Mouse (Mus musculus): ENCODE results near the gene Gm10024.
A peak's percentile ranks its signal among the peaks of the same experiment; 100 is the strongest.
"Not testable (repeated sequence)": the region's sequence is repeated elsewhere in the genome, so short reads cannot be mapped to it uniquely, and the experiment has no call there.

The Gm10024 gene

GRCm38 (mm10) chr10:77711157-77711556 is at the start of gene Gm10024:
Gene Gm10024, plus strand, starts transcription at chr10:77711457.
- DNase-seq = not testable (repeated sequence)

- no peak for DNase-seq
Observed at GRCm38 (mm10) chr10:77663949-77664665, 47.1 kb upstream of the Gm10024 start.

DNA sequence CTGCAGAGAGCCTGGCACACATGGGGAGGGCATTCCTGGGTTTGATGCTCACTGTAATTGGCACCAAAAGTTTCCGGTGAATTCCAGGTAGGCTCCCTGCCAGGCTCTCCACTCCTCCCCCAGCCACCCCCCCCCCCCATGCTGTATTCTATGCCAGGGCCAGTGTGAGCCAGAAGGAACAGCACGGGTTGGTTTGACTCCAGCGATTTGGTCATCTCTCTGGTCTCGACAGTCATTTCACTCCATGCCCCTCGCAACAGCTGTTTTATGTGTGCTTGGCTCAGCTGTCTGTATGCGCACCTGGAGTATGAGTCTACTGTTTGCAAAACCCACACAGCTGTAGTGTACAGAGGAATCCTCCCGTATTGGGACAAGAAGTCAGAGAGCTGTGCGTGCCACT is 44.9 kb upstream of the Gm10024 start:
- no peak for DNase-seq

DNA sequence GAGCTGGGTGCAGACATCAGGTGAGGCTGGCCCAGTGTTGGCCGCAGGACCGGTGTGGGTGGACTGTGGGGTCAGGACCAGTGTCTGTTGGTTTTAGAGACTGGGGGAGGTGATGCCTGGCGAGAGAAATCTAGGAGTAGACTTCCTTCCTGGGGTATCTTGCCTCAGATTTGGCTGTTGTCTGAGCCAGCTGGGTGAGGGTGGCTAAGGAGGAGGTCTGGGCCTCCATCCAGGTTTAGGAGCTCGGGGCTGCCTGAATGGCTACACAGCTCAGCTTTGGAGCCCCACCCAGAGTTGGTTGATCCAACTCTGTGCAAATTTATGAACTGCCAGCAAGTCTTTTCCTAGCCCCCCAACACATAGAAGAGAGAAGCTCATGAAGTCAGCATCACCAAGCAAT is 43.9 kb upstream of the Gm10024 start:
- no peak for DNase-seq

DNA sequence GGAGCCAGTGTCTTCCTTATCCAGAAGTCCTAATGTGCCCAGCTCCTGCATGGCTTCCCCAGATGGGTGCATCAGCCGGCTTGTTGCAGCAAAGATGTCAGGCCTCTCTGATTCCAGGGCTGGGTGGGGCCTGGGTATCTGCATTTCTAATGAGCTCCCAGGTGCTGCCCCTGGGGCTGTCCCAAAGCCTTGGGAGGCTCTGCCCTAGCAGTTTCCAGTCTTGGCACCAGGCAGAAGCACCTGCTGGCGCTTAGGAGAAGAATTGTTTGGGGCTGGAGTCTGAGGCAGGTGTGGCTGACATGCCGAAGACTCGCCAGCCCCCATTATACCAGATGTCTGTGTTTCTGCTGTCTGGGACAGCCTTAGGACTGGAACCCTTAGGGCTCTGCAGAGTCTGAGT is 40.5 kb upstream of the Gm10024 start:
- no peak for DNase-seq

- no peak for DNase-seq
Observed at GRCm38 (mm10) chr10:77671519-77671918, 39.7 kb upstream of the Gm10024 start.

- no peak for DNase-seq
Observed at GRCm38 (mm10) chr10:77673765-77674164, 37.5 kb upstream of the Gm10024 start.

GRCm38 (mm10) chr10:77677562-77677961 is 33.7 kb upstream of the Gm10024 start:
- DNase-seq = no peak

DNA sequence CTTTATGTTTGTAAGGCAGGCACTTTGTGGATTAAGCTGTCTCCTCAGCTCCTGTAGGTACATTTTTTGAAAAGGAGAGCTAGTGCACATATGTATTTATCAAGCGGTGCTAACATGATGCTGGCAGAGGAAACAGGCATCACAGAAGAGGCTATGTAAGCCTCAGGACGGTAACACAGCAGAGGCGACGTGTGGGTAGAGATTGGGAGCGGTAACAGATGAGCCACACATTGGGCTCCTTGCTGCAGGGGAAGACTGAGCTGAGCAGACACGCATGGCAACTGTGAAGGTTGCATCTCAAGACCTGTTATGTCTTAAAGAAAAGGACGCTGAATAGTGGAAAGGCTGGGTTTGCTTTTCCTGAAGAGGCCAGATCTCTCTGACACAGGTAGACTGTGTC is 28.3 kb upstream of the Gm10024 start:
- no peak for DNase-seq

DNA sequence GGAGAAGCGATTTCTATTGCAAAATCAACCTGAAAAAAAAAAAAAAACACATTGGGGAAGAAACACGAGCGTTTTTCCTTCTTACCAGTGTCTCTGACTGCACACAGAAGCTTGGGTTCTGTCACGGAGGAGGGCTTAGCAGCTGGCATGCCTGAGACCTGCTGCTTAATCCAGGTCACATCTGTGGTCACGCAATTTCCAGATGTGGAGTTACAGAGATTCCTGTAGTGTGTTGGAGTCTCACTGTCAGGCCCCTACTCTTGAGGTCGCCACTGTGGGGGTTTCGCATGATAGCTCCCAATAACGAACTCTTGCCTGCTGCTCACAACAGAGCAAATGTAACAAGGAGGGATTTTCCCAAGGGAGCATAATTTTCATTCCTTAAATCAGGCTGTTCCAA is 27.1 kb upstream of the Gm10024 start:
- DNase-seq = no peak

DNA sequence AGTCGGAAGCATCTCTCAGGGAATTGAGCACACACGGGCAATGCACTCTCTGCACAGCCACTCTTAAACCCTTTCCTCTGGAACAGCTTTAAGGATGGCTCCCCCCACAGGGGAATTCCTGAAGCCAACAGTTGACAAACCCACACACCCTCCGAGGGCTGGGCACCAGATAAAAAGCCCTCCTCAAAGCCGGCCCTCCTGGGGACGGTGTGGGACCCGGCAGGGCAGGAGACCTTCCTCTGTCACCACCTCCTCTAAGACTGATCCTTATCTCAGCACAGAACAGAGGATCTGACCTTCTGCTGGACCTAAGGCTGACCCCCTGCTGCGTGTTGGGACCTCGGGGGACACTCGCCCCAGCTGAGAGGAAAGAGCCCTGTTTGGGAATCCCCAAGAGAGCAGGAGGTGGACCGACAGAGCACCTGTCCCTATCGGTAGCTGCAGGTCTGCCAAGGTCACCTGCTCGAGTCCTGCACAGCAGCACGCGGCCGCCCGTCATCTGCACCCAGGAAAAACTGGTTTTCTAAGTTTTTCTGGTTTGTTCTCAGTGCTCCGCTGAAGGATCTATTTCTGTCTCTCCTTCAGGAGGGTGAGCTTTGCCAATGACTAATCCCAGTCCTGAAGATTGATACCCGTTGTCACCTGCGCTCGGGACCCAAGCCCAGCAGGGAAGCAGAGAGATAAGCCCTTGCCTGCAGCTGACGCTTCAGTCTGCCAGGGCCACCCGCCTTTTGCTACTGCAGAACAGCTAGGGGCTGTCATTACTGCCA is 25.2 kb upstream of the Gm10024 start, which contains the start of gene Tspear:
Gene Tspear (plus strand): TSS at position 675 of the 770 bp plus-strand sequence.
- DNase-seq = no peak

- no peak for DNase-seq
Observed at GRCm38 (mm10) chr10:77687021-77687420, 24.2 kb upstream of the Gm10024 start.

GRCm38 (mm10) chr10:77690356-77690807 is 20.9 kb upstream of the Gm10024 start, which contains the start of gene Gm19402:
Gene Gm19402, minus strand, starts transcription at chr10:77690757.
- not testable (repeated sequence) for DNase-seq

- DNase-seq = no peak
Observed at GRCm38 (mm10) chr10:77697133-77697532, 14.1 kb upstream of the Gm10024 start, which contains the start of gene Gm9508. Gene Gm9508, minus strand, starts transcription at chr10:77697233.

GRCm38 (mm10) chr10:77706326-77706725 is 4.9 kb upstream of the Gm10024 start, which contains the start of gene Gm10272:
Gene Gm10272, plus strand, starts transcription at chr10:77706626.
- DNase-seq = no peak

DNA sequence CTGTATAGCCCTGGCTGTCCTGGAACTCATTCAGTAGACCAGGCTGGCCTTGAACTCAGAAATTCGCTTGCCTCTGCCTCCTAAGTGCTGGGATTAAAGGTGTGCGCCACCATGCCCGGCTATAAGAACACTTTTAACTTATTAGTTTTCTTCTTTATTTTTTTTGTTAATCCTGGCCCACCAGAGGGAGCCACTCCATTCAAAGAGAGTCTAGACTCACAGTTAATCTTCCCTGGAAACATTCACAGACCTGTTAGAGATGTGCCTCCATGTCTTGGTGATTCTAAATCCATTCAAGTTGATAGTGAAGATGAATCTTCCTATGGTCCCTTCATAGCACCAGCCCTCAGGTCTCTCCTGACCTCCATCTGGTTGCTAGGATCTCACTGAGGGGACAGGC is 1.4 kb upstream of the Gm10024 start:
- no peak for DNase-seq

- DNase-seq = no peak
Observed at GRCm38 (mm10) chr10:77713734-77714133, 2.5 kb downstream of the Gm10024 start.

DNA sequence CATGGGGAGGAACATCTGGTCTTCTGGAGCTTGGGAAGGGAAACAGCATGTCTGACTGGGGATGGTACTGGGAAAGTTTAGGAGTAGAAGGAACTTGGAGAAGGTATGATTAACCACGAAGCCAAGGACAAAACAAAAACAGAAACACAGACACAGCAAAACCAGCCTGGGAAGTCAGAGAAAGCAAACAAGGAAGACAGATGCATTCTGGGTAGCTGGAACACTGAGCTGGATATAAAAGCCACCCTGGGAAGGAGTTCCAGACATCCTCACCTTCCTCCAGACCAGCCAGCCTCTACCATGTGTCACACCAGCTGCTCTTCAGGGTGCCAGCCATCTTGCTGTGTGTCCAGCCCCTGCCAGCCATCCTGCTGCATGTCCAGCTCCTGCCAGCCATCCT is 4.2 kb downstream of the Gm10024 start, which contains the start of gene Gm10142:
Gene Gm10142 (plus strand): TSS at position 301 of the 400 bp plus-strand sequence.
- DNase-seq = no peak

- DNase-seq = not testable (repeated sequence)
Observed at GRCm38 (mm10) chr10:77720299-77720698, 9.0 kb downstream of the Gm10024 start, which contains the start of gene Krtap12-1. Gene Krtap12-1, plus strand, starts transcription at chr10:77720599.

DNA sequence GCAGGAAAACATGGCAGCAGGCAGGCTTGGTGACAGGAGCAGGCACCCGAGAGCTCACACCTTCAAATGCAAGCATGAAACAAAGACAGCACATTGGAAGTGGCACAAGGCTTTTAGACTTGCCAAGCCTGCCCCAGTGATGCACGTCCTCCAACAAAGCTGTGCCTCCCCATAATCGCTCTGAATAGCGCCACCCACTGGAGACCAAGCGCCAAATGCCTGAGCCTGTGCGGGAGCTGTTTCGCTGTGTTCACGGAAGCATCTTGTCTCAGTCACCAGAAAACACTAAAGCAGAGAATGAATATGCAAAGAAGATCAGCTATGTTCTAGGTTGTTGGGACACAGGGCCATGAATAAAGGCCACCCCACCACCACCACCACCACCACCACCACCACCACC is 13.6 kb downstream of the Gm10024 start:
- DNase-seq = no peak

DNA sequence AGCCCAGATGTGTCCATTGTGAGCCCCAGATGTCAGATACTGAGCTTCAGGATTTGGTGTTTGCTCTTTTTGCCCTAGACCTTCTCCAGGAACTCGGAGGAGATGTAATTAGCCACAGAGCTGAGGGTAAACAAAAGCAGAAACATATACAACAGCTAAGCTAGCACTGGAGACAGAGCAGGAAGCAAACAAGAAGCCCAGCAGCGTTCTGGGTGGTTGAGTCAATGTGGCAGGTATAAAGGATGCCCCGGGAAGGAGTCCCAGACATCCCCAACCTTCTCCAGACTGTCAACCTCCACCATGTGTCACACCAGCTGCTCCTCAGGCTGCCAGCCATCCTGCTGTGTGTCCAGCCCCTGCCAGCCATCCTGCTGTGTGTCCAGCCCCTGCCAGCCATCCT is 14.9 kb downstream of the Gm10024 start, which contains the start of gene Gm10100:
Gene Gm10100 (plus strand): TSS at position 301 of the 400 bp plus-strand sequence.
- peak; percentile 4 to 15 for DNase-seq

DNA sequence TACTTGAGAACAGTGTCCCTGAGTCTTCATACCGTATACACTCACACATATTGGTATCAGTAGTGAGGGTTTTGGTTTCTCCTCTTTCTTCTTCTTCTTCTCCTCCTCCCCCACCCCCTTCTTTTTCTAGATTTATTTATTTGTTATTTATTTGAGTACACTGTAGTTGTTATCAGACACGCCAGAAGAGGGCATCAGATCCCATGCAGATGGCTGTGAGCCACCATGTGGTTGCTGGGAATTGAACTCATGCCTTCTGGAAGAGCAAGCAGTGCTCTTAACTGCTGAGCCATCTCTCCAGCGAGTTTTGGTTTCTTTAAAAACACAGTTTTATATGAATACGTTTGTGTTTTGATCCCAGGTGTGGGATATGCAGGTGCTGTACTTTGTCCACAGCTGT is 17.0 kb downstream of the Gm10024 start:
- DNase-seq = no peak

GRCm38 (mm10) chr10:77729241-77729640 is 18.0 kb downstream of the Gm10024 start:
- no peak for DNase-seq

Data from cerebellum, postnatal 36 days (tissue).